Mouse (Mus musculus): ENCODE data around the gene Btnl6. TPM values are rescaled to one million over a fixed set of nuclear protein-coding genes. Genes with fewer than 3 reads are reported as not detected.

The Btnl6 gene
- polyA plus RNA-seq, 1 experiment from 2014 or later, result not detected

Other genes starting within 250 kb of the Btnl6 start
- 0.80 and 1.4 TPM in 2 replicates for gene H2-Aa, start 229.5 kb downstream of the Btnl6 start, polyA plus RNA-seq (2015; fragmentation: Nextera tagmentation; extraction: Ambion mirVana)
- 2.4 and 3.1 TPM in 2 replicates for gene H2-Eb1, start 211.5 kb downstream of the Btnl6 start, polyA plus RNA-seq (2015; fragmentation: Nextera tagmentation; extraction: Ambion mirVana)
- gene H2-Eb2, start 191.7 kb downstream of the Btnl6 start, polyA plus RNA-seq (2015; fragmentation: Nextera tagmentation; extraction: Ambion mirVana), result not detected in 2 replicates
- not detected in 2 replicates for gene Btnl2, start 162.5 kb downstream of the Btnl6 start, polyA plus RNA-seq (2015; fragmentation: Nextera tagmentation; extraction: Ambion mirVana)
- not detected in 2 replicates for gene Btnl1, start 140.2 kb downstream of the Btnl6 start, polyA plus RNA-seq (2015; fragmentation: Nextera tagmentation; extraction: Ambion mirVana)
- gene BC051142, start 118.5 kb downstream of the Btnl6 start, polyA plus RNA-seq (2015; fragmentation: Nextera tagmentation; extraction: Ambion mirVana), result 0.19 TPM in 1 of 2 replicates, not detected in the other
- not detected in 2 replicates for gene Btnl4, start 40.0 kb downstream of the Btnl6 start, polyA plus RNA-seq (2015; fragmentation: Nextera tagmentation; extraction: Ambion mirVana)
- 5.5 and 7.0 TPM in 2 replicates for gene Notch4, start 46.9 kb upstream of the Btnl6 start, polyA plus RNA-seq (2015; fragmentation: Nextera tagmentation; extraction: Ambion mirVana)
- 6.8 and 7.0 TPM in 2 replicates for gene Gpsm3, start 72.5 kb upstream of the Btnl6 start, polyA plus RNA-seq (2015; fragmentation: Nextera tagmentation; extraction: Ambion mirVana)
- 7.0 and 7.3 TPM in 2 replicates for gene Pbx2, start 73.9 kb upstream of the Btnl6 start, polyA plus RNA-seq (2015; fragmentation: Nextera tagmentation; extraction: Ambion mirVana)
- 3.7 and 4.0 TPM in 2 replicates for gene Ager, start 80.5 kb upstream of the Btnl6 start, polyA plus RNA-seq (2015; fragmentation: Nextera tagmentation; extraction: Ambion mirVana)
- gene Rnf5, start 86.3 kb upstream of the Btnl6 start, polyA plus RNA-seq (2015; fragmentation: Nextera tagmentation; extraction: Ambion mirVana), result 106 and 120 TPM in 2 replicates
- gene Agpat1, start 86.9 kb upstream of the Btnl6 start, polyA plus RNA-seq (2015; fragmentation: Nextera tagmentation; extraction: Ambion mirVana), result 53.6 and 54.2 TPM in 2 replicates
- gene Egfl8, start 98.6 kb upstream of the Btnl6 start, polyA plus RNA-seq (2015; fragmentation: Nextera tagmentation; extraction: Ambion mirVana), result 1.0 and 1.2 TPM in 2 replicates
- 26.1 and 27.6 TPM in 2 replicates for gene Ppt2, start 111.2 kb upstream of the Btnl6 start, polyA plus RNA-seq (2015; fragmentation: Nextera tagmentation; extraction: Ambion mirVana)
- gene Prrt1, start 112.2 kb upstream of the Btnl6 start, polyA plus RNA-seq (2015; fragmentation: Nextera tagmentation; extraction: Ambion mirVana), result 0.15 and 0.31 TPM in 2 replicates
- 10.4 and 10.7 TPM in 2 replicates for gene Fkbpl, start 127.4 kb upstream of the Btnl6 start, polyA plus RNA-seq (2015; fragmentation: Nextera tagmentation; extraction: Ambion mirVana)
- gene Atf6b, start 129.8 kb upstream of the Btnl6 start, polyA plus RNA-seq (2015; fragmentation: Nextera tagmentation; extraction: Ambion mirVana), result 56.1 and 56.2 TPM in 2 replicates
- 1.3 and 1.4 TPM in 2 replicates for gene Tnxb, start 153.2 kb upstream of the Btnl6 start, polyA plus RNA-seq (2015; fragmentation: Nextera tagmentation; extraction: Ambion mirVana)
- 0.11 and 0.21 TPM in 2 replicates for gene C4b, start 226.5 kb upstream of the Btnl6 start, polyA plus RNA-seq (2015; fragmentation: Nextera tagmentation; extraction: Ambion mirVana)